Mouse (Mus musculus): ENCODE data around the gene Psmb3. TPM values are rescaled to one million over a fixed set of nuclear protein-coding genes. Genes with fewer than 3 reads are reported as not detected.

Gene Psmb3
- polyA plus RNA-seq, 1 experiment = 296 TPM

- H3K9me3 ChIP-seq (replicated peaks; ENCODE audit: control insufficient read depth, insufficient read depth, low read length, poor library complexity, severe bottlenecking) = no peaks in the 10 kb centered on the region
- H3K27me3 ChIP-seq (ENCODE audit: control insufficient read depth, insufficient read depth, low read length, poor library complexity, severe bottlenecking) = no peaks in the 10 kb centered on the region
- no peak for TF ChIP-seq POLR2A (IDR thresholded peaks at IDR 0.05; ENCODE audit: insufficient read depth, low read length)
- TF ChIP-seq EP300 (IDR thresholded peaks at IDR 0.05; ENCODE audit: insufficient read depth, low read depth, low read length) = no peak
- no peak for TF ChIP-seq CTCF (IDR thresholded peaks at IDR 0.05; ENCODE audit: low read depth, low read length)
- no peak overlapping the region for H3K4me3 ChIP-seq (ENCODE audit: low read depth, low read length)
- no peak overlapping the region for H3K27ac ChIP-seq (ENCODE audit: insufficient read depth, low read length)
- H3K9ac ChIP-seq (ENCODE audit: low read depth, poor library complexity, severe bottlenecking) = no peak overlapping the region
- no peaks in the 10 kb centered on the region for H3K4me1 ChIP-seq (ENCODE audit: control insufficient read depth, insufficient read depth, low read length)
- H3K36me3 ChIP-seq (ENCODE audit: control insufficient read depth, insufficient read depth, low read length, poor library complexity, severe bottlenecking) = peaks cover 34% of the 10 kb centered on the region
These were observed 11.9 kb downstream of the Psmb3 start for GRCm38 (mm10) chr11:97714784-97715760.

- Histone ChIP-seq H3K36me3 (ENCODE audit: control insufficient read depth, insufficient read depth, low read length, poor library complexity, severe bottlenecking) (peaks cover 34% of the 10 kb centered on the region), H3K9me3 (replicated peaks; ENCODE audit: control insufficient read depth, insufficient read depth, low read length, poor library complexity, severe bottlenecking) (no peaks in the 10 kb centered on the region), H3K27me3 (ENCODE audit: control insufficient read depth, insufficient read depth, low read length, poor library complexity, severe bottlenecking) (no peaks in the 10 kb centered on the region), H3K27ac (ENCODE audit: insufficient read depth, low read length) (no peak overlapping the region), H3K4me1 (ENCODE audit: control insufficient read depth, insufficient read depth, low read length) (no peaks in the 10 kb centered on the region), H3K4me3 (ENCODE audit: low read depth, low read length) (no peak overlapping the region), H3K9ac (ENCODE audit: low read depth, poor library complexity, severe bottlenecking) (no peak overlapping the region)
- no peak for TF ChIP-seq EP300 (IDR thresholded peaks at IDR 0.05; ENCODE audit: insufficient read depth, low read depth, low read length)
- no peak for TF ChIP-seq POLR2A (IDR thresholded peaks at IDR 0.05; ENCODE audit: insufficient read depth, low read length)
- TF ChIP-seq CTCF (IDR thresholded peaks at IDR 0.05; ENCODE audit: low read depth, low read length) = no peak
These were observed 12.8 kb downstream of the Psmb3 start for GRCm38 (mm10) chr11:97716021-97716420.

GRCm38 (mm10) chr11:97717369-97718280, 14.4 kb downstream of the Psmb3 start:
- Histone ChIP-seq H3K4me3 (ENCODE audit: low read depth, low read length) (no peak overlapping the region), H3K9ac (ENCODE audit: low read depth, poor library complexity, severe bottlenecking) (no peak overlapping the region), H3K4me1 (ENCODE audit: control insufficient read depth, insufficient read depth, low read length) (no peaks in the 10 kb centered on the region), H3K27ac (ENCODE audit: insufficient read depth, low read length) (no peak overlapping the region), H3K9me3 (replicated peaks; ENCODE audit: control insufficient read depth, insufficient read depth, low read length, poor library complexity, severe bottlenecking) (no peaks in the 10 kb centered on the region), H3K27me3 (ENCODE audit: control insufficient read depth, insufficient read depth, low read length, poor library complexity, severe bottlenecking) (no peaks in the 10 kb centered on the region), H3K36me3 (ENCODE audit: control insufficient read depth, insufficient read depth, low read length, poor library complexity, severe bottlenecking) (peaks cover 45% of the 10 kb centered on the region)
- TF ChIP-seq CTCF (IDR thresholded peaks at IDR 0.05; ENCODE audit: low read depth, low read length) (no peak), POLR2A (IDR thresholded peaks at IDR 0.05; ENCODE audit: insufficient read depth, low read length) (no peak), EP300 (IDR thresholded peaks at IDR 0.05; ENCODE audit: insufficient read depth, low read depth, low read length) (no peak)

- no peaks in the 10 kb centered on the region for H3K27me3 ChIP-seq (ENCODE audit: control insufficient read depth, insufficient read depth, low read length, poor library complexity, severe bottlenecking)
- no peak overlapping the region for H3K9ac ChIP-seq (ENCODE audit: low read depth, poor library complexity, severe bottlenecking)
- H3K36me3 ChIP-seq (ENCODE audit: control insufficient read depth, insufficient read depth, low read length, poor library complexity, severe bottlenecking) = peaks cover 42% of the 10 kb centered on the region
These were observed 15.2 kb downstream of the Psmb3 start for GRCm38 (mm10) chr11:97718281-97718860.

GRCm38 (mm10) chr11:97719041-97719440, 15.8 kb downstream of the Psmb3 start:
- Histone ChIP-seq H3K27me3 (ENCODE audit: control insufficient read depth, insufficient read depth, low read length, poor library complexity, severe bottlenecking) (no peaks in the 10 kb centered on the region), H3K27ac (ENCODE audit: insufficient read depth, low read length) (no peak overlapping the region), H3K9ac (ENCODE audit: low read depth, poor library complexity, severe bottlenecking) (no peak overlapping the region), H3K4me3 (ENCODE audit: low read depth, low read length) (no peak overlapping the region), H3K36me3 (ENCODE audit: control insufficient read depth, insufficient read depth, low read length, poor library complexity, severe bottlenecking) (peaks cover 40% of the 10 kb centered on the region), H3K4me1 (ENCODE audit: control insufficient read depth, insufficient read depth, low read length) (no peaks in the 10 kb centered on the region), H3K9me3 (replicated peaks; ENCODE audit: control insufficient read depth, insufficient read depth, low read length, poor library complexity, severe bottlenecking) (no peaks in the 10 kb centered on the region)
- TF ChIP-seq POLR2A (IDR thresholded peaks at IDR 0.05; ENCODE audit: insufficient read depth, low read length) (no peak), EP300 (IDR thresholded peaks at IDR 0.05; ENCODE audit: insufficient read depth, low read depth, low read length) (no peak), CTCF (IDR thresholded peaks at IDR 0.05; ENCODE audit: low read depth, low read length) (no peak)

More at GRCm38 (mm10) chr11:97718281-97718860, 15.2 kb downstream of the Psmb3 start:
- Histone ChIP-seq H3K27ac (ENCODE audit: insufficient read depth, low read length) (no peak overlapping the region), H3K9me3 (replicated peaks; ENCODE audit: control insufficient read depth, insufficient read depth, low read length, poor library complexity, severe bottlenecking) (no peaks in the 10 kb centered on the region), H3K4me3 (ENCODE audit: low read depth, low read length) (no peak overlapping the region), H3K4me1 (ENCODE audit: control insufficient read depth, insufficient read depth, low read length) (no peaks in the 10 kb centered on the region)
- TF ChIP-seq POLR2A (IDR thresholded peaks at IDR 0.05; ENCODE audit: insufficient read depth, low read length) = no peak
- no peak for TF ChIP-seq EP300 (IDR thresholded peaks at IDR 0.05; ENCODE audit: insufficient read depth, low read depth, low read length)
- TF ChIP-seq CTCF (IDR thresholded peaks at IDR 0.05; ENCODE audit: low read depth, low read length) = no peak

Measured in ES-Bruce4 (cell line).